Mouse (Mus musculus) neutrophil, adult 83 days (primary cell): ENCODE measurements around the gene Nudcd3. TPM values are rescaled to one million over a fixed set of nuclear protein-coding genes. Genes with fewer than 3 reads are reported as not detected.

ENCODE experiments used
- total RNA-seq, 2 experiments: library from RNA; stranded (reverse); gene quantifications; one replicate each; pipeline ENCODE4 v1.2.4; 2023

The Nudcd3 gene
- 10 to 100 TPM; 29.0 to 32.2 TPM for total RNA-seq

GRCm38 (mm10) chr11:6200087-6200569 lies at the start of gene Nudcd3:
TSS of gene Nudcd3 (minus strand) at chr11:6200415.

GRCm38 (mm10) chr11:6230012-6230411 lies 29.8 kb upstream of the Nudcd3 start, which contains the start of gene Npc1l1:
TSS of gene Npc1l1 (minus strand) at chr11:6230143.

GRCm38 (mm10) chr11:6199410-6200086 lies 667 bp downstream of the Nudcd3 start, which contains the start of gene A730071L15Rik:
TSS of gene A730071L15Rik (plus strand) at chr11:6200029.

GRCm38 (mm10) chr11:6066176-6066575 lies 134.0 kb downstream of the Nudcd3 start, which contains the start of gene Camk2b:
TSS of gene Camk2b (minus strand) at chr11:6066362.

Other genes starting within 250 kb of the Nudcd3 start
- 10 to 100 TPM; 55.3 to 63.3 TPM for gene Ykt6, start 244.7 kb downstream of the Nudcd3 start, total RNA-seq
- gene Camk2b, start 134.1 kb downstream of the Nudcd3 start, total RNA-seq: 1 to 10 TPM in 1 of 2 experiments, under 1 TPM in 1; 0.75 to 1.3 TPM
- not detected for gene A730071L15Rik, start 386 bp downstream of the Nudcd3 start, total RNA-seq
- gene Npc1l1, start 29.7 kb upstream of the Nudcd3 start, total RNA-seq: not detected
- gene Ddx56, start 67.4 kb upstream of the Nudcd3 start, total RNA-seq: 10 to 100 TPM; 22.2 to 24.0 TPM
- gene Tmed4, start 74.5 kb upstream of the Nudcd3 start, total RNA-seq: 10 to 100 TPM; 27.0 to 30.2 TPM
- 100 to 1,000 TPM; 115 to 127 TPM for gene Ogdh, start 91.2 kb upstream of the Nudcd3 start, total RNA-seq
- 10 to 100 TPM; 38.9 to 39.4 TPM for gene Zmiz2, start 188.7 kb upstream of the Nudcd3 start, total RNA-seq
- gene Ppia, start 215.0 kb upstream of the Nudcd3 start, total RNA-seq: 100 to 1,000 TPM; 886 to 907 TPM
- gene H2afv, start 244.0 kb upstream of the Nudcd3 start, total RNA-seq: 10 to 100 TPM; 83.9 to 89.8 TPM